In genomic region chr3:89570362-89570761, GRCm38 (mm10) we compare ENCODE assay signal across 22 mouse cellular contexts. TPM values are rescaled to one million over a fixed set of nuclear protein-coding genes. Genes with fewer than 3 reads are reported as not detected.
A peak's percentile ranks its signal among the peaks of the same experiment; 100 is the strongest.
DNase-seq lines count a peak whose midpoint lies in the region; ATAC-seq and TF ChIP-seq lines count a peak whose summit lies in the region.
"Had no signal": no experiment of that assay in that cellular context is flagged by ENCODE, and none has a peak within 500 bp of the region (broad histone marks: within the 10 kb centered on the region; RNA-seq: fewer than 3 reads in every experiment).

No protein-coding gene starts in this region.

- peaks cover 24% of the 10 kb centered on the region for H3K4me1 ChIP-seq in liver, embryonic 11.5 days (replicated peaks; ENCODE audit: control insufficient read depth, insufficient read depth, low read length)
- H3K4me1 ChIP-seq in liver, embryonic 14.5 days (replicated peaks; ENCODE audit: control insufficient read depth in 2 of 2, insufficient read depth in 2 of 2, low read length in 1 of 2): peaks cover 28 to 40% of the 10 kb centered on the region in 2 experiments
- H3K4me1 ChIP-seq: embryonic facial prominence, embryonic 15.5 days had no signal

- WGBS in liver, embryonic 11.5 days: 8% methylated on average over 3 of the region's 3 CpGs
- WGBS in liver, embryonic 14.5 days (ENCODE audit: insufficient replicate concordance): 4% methylated on average over 3 of the region's 3 CpGs

- no peaks in the 10 kb centered on the region for H3K9me3 ChIP-seq in liver, embryonic 11.5 days (ENCODE audit: control insufficient read depth, low read length)
- H3K9me3 ChIP-seq in liver, embryonic 14.5 days (ENCODE audit: control insufficient read depth, low read length): no peaks in the 10 kb centered on the region
- H3K9me3 ChIP-seq: embryonic facial prominence, embryonic 15.5 days; hindbrain, embryonic 12.5 days; intestine, embryonic 15.5 days had no signal

- H3K4me2 ChIP-seq in liver, embryonic 11.5 days: peak overlapping the region; percentile 68
- H3K4me2 ChIP-seq in liver, embryonic 14.5 days (ENCODE audit: low read depth): peak overlapping the region; percentile 43
- H3K4me2 ChIP-seq: embryonic facial prominence, embryonic 15.5 days; hindbrain, embryonic 12.5 days; intestine, embryonic 15.5 days had no signal

- H3K27me3 ChIP-seq in liver, embryonic 11.5 days (replicated peaks; ENCODE audit: control insufficient read depth, insufficient read depth, low read length): no peaks in the 10 kb centered on the region; the same call in 1 of the 2 replicates
- H3K27me3 ChIP-seq in liver, embryonic 14.5 days (ENCODE audit: control insufficient read depth, insufficient read depth, low read length): no peaks in the 10 kb centered on the region
- H3K27me3 ChIP-seq: CH12.LX; embryonic facial prominence, embryonic 15.5 days; hindbrain, embryonic 12.5 days; intestine, embryonic 15.5 days had no signal

- H3K27ac ChIP-seq in liver, embryonic 11.5 days (ENCODE audit: low read depth, low read length): peak overlapping the region; percentile 89
- peak overlapping the region; percentile 24 for H3K27ac ChIP-seq in liver, embryonic 14.5 days
- H3K27ac ChIP-seq: embryonic facial prominence, embryonic 15.5 days; forebrain, embryonic 10.5 days; hindbrain, embryonic 12.5 days; intestine, embryonic 15.5 days had no signal

- 0 out of 2 replicates have a peak overlapping the region, but pooled peaks have one; percentile 46 for H3K9ac ChIP-seq in liver, embryonic 11.5 days (ENCODE audit: low read depth, low read length)
- H3K9ac ChIP-seq in liver, embryonic 14.5 days (replicated peaks): no peak overlapping the region
- H3K9ac ChIP-seq: embryonic facial prominence, embryonic 15.5 days; hindbrain, embryonic 12.5 days; intestine, embryonic 15.5 days had no signal

- peak; percentile 76 for ATAC-seq in liver, embryonic 11.5 days (replicated peaks; ENCODE audit: low FRiP score)
- ATAC-seq in liver, embryonic 14.5 days (ENCODE audit: insufficient read depth): peak; percentile 75
- ATAC-seq: intestine, embryonic 15.5 days had no signal

- 0 out of 2 replicates have a peak overlapping the region, but pooled peaks have one; percentile 12 for H3K4me3 ChIP-seq in liver, embryonic 11.5 days (ENCODE audit: low read depth, low read length)
- no peak overlapping the region for H3K4me3 ChIP-seq in liver, embryonic 14.5 days (ENCODE audit: insufficient read depth in 1 of 2, low read depth in 2 of 2, low read length in 2 of 2)
- H3K4me3 ChIP-seq: embryonic facial prominence, embryonic 15.5 days; erythroblast, embryonic 14.5 days; forebrain, embryonic 10.5 days; hindbrain, embryonic 12.5 days; intestine, embryonic 15.5 days had no signal

- no peak for TF ChIP-seq CTCF in liver, embryonic 14.5 days (IDR thresholded peaks at IDR 0.05; ENCODE audit: low read depth)

- TF ChIP-seq EP300 in liver, embryonic 14.5 days (IDR thresholded peaks at IDR 0.05; ENCODE audit: low read depth): peak; percentile 6; the same call in 1 of the 2 replicates

- no peak for DNase-seq in liver, embryonic 11.5 days (ENCODE audit: low spot score)
- no peak for DNase-seq in liver
- DNase-seq in c-Kit-positive CD71-positive TER-119-negative erythroid progenitor cells, embryonic 14.5 days (ENCODE audit: low read depth): peak; percentile 31
- DNase-seq in liver, embryonic 14.5 days (ENCODE audit: low read depth in 3 of 3, low spot score in 3 of 3): no peak
- no peak for DNase-seq in frontal cortex, adult 2 months (ENCODE audit: extremely low spot score in 1 of 2, low spot score in 1 of 2)
- no peak for DNase-seq in frontal cortex, postnatal 14 days (ENCODE audit: low spot score in 2 of 2)
- no peak for DNase-seq in adrenal gland, adult 8-10 months
- DNase-seq: adrenal gland, postnatal 10 days; cerebellum, adult 8-10 months; cerebellum, postnatal 14 days; embryo, embryonic 11 days; gastrocnemius, postnatal 25 days; heart, postnatal 10 days; heart, postnatal 4 days had no signal

- H3K36me3 ChIP-seq in liver, embryonic 11.5 days (ENCODE audit: control insufficient read depth, insufficient read depth, low read length): no peaks in the 10 kb centered on the region
- H3K36me3 ChIP-seq in liver, embryonic 14.5 days (replicated peaks; ENCODE audit: control insufficient read depth, insufficient read depth, low read depth): no peaks in the 10 kb centered on the region
- H3K36me3 ChIP-seq: embryonic facial prominence, embryonic 15.5 days; forebrain, embryonic 10.5 days; hindbrain, embryonic 12.5 days; intestine, embryonic 15.5 days had no signal

RNA-seq across cellular contexts. Expression of gene Kcnn3, which starts 50.4 kb away (rescaled TPM):
- polyA plus RNA-seq in liver, embryonic 11.5 days (2014; fragmentation: Nextera tagmentation; extraction: Ambion mirVana): 0.19 and 0.45 TPM in 2 replicates
- polyA plus RNA-seq in liver, embryonic 14.5 days (2012; rRNA removed): 0.02 and 0.03 TPM in 2 replicates
- polyA plus RNA-seq in liver, embryonic 14.5 days (2014; fragmentation: Nextera tagmentation; extraction: Ambion mirVana): not detected in 2 replicates
- polyA plus RNA-seq in frontal cortex, adult 2 months (2012; rRNA removed): 11.4 and 15.8 TPM in 2 replicates
- total RNA-seq in adrenal gland, adult 8-10 months (2022): 1 to 10 TPM; 3.8 to 6.6 (median 5.2) TPM
- total RNA-seq: CH12.LX; common myeloid progenitor, adult 5-6 weeks; granulocyte monocyte progenitor cell, adult 5-6 weeks had no signal
